Mouse (Mus musculus): Measurements from ENCODE around the gene Lrrc23. TPM values are rescaled to one million over a fixed set of nuclear protein-coding genes. Genes with fewer than 3 reads are reported as not detected.
A peak's percentile ranks its signal among the peaks of the same experiment; 100 is the strongest.

The Lrrc23 gene
- polyA plus RNA-seq, 1 experiment from 2014 or later, result 0.43 TPM

GRCm38 (mm10) chr6:124768704-124769044 lies 10.9 kb downstream of the Lrrc23 start:
- peak overlapping the region; percentile 91 for H3K4me2 ChIP-seq (ENCODE audit: low read length)
- no peaks in the 10 kb centered on the region for H3K27me3 ChIP-seq (ENCODE audit: insufficient read depth, low read length)
- WGBS, result 12% methylated on average over 9 of the region's 9 CpGs
- no peaks in the 10 kb centered on the region for H3K36me3 ChIP-seq (ENCODE audit: insufficient read depth, low read length)
- peaks cover 24% of the 10 kb centered on the region for H3K4me1 ChIP-seq (replicated peaks; ENCODE audit: insufficient read depth, low read length)
- DNase-seq (ENCODE audit: low spot score), result no peak
- H3K27ac ChIP-seq, result 0 out of 2 replicates have a peak overlapping the region, but pooled peaks have one; percentile 25
- H3K9me3 ChIP-seq (replicated peaks; ENCODE audit: low read length), result no peaks in the 10 kb centered on the region
- no peak for TF ChIP-seq CTCF (IDR thresholded peaks at IDR 0.05; ENCODE audit: low read depth)
- H3K4me3 ChIP-seq (replicated peaks; ENCODE audit: low read depth, low read length), result peak overlapping the region; percentile 56
- H3K9ac ChIP-seq (ENCODE audit: low read depth, low read length), result peak overlapping the region; percentile 67; the same call in 1 of the 2 replicates
- no peak for ATAC-seq (replicated peaks; ENCODE audit: low FRiP score, low read depth)

GRCm38 (mm10) chr6:124767920-124768703 lies 11.4 kb downstream of the Lrrc23 start:
- no peak for TF ChIP-seq CTCF (IDR thresholded peaks at IDR 0.05; ENCODE audit: low read depth)
- Histone ChIP-seq H3K9ac (ENCODE audit: low read depth, low read length) (0 out of 2 replicates have a peak overlapping the region, but pooled peaks have one; percentile 67), H3K27me3 (ENCODE audit: insufficient read depth, low read length) (no peaks in the 10 kb centered on the region), H3K27ac (peak overlapping the region; percentile 47; the same call in 1 of the 2 replicates), H3K9me3 (replicated peaks; ENCODE audit: low read length) (no peaks in the 10 kb centered on the region), H3K4me2 (ENCODE audit: low read length) (peak overlapping the region; percentile 91), H3K4me3 (replicated peaks; ENCODE audit: low read depth, low read length) (peak overlapping the region; percentile 56), H3K4me1 (replicated peaks; ENCODE audit: insufficient read depth, low read length) (peaks cover 24% of the 10 kb centered on the region), H3K36me3 (ENCODE audit: insufficient read depth, low read length) (no peaks in the 10 kb centered on the region)
- 0 out of 2 replicates have a peak, but pooled peaks have one; percentile 40 for ATAC-seq (replicated peaks; ENCODE audit: low FRiP score, low read depth)
- WGBS, result 31% methylated on average over 19 of the region's 19 CpGs
- no peak for DNase-seq (ENCODE audit: low spot score)

- no peak for TF ChIP-seq CTCF (IDR thresholded peaks at IDR 0.05; ENCODE audit: low read depth)
- H3K9ac ChIP-seq (ENCODE audit: low read depth, low read length), result no peak overlapping the region
- H3K9me3 ChIP-seq (replicated peaks; ENCODE audit: low read length), result no peaks in the 10 kb centered on the region
- WGBS, result 22% methylated on average over 4 of the region's 4 CpGs
- ATAC-seq (replicated peaks; ENCODE audit: low FRiP score, low read depth) (no peak), DNase-seq (ENCODE audit: low spot score) (no peak)
- peaks cover 24% of the 10 kb centered on the region for H3K4me1 ChIP-seq (replicated peaks; ENCODE audit: insufficient read depth, low read length)
- H3K27me3 ChIP-seq (ENCODE audit: insufficient read depth, low read length), result no peaks in the 10 kb centered on the region
- H3K4me3 ChIP-seq (replicated peaks; ENCODE audit: low read depth, low read length), result 0 out of 2 replicates have a peak overlapping the region, but pooled peaks have one; percentile 56
- no peaks in the 10 kb centered on the region for H3K36me3 ChIP-seq (ENCODE audit: insufficient read depth, low read length)
- H3K4me2 ChIP-seq (ENCODE audit: low read length), result peak overlapping the region; percentile 91; the same call in 1 of the 2 replicates
- peak overlapping the region; percentile 47; the same call in 1 of the 2 replicates for H3K27ac ChIP-seq
Observed at GRCm38 (mm10) chr6:124767536-124767919, 12.0 kb downstream of the Lrrc23 start.

- 90% methylated on average over 7 of the region's 7 CpGs for WGBS
- H3K4me3 ChIP-seq (replicated peaks; ENCODE audit: low read depth, low read length), result no peak overlapping the region
- no peaks in the 10 kb centered on the region for H3K36me3 ChIP-seq (ENCODE audit: insufficient read depth, low read length)
- no peak overlapping the region for H3K4me2 ChIP-seq (ENCODE audit: low read length)
- no peaks in the 10 kb centered on the region for H3K9me3 ChIP-seq (replicated peaks; ENCODE audit: low read length)
- ATAC-seq (replicated peaks; ENCODE audit: low FRiP score, low read depth) (no peak), DNase-seq (ENCODE audit: low spot score) (no peak)
- TF ChIP-seq CTCF (IDR thresholded peaks at IDR 0.05; ENCODE audit: low read depth), result no peak
- peaks cover 24% of the 10 kb centered on the region for H3K4me1 ChIP-seq (replicated peaks; ENCODE audit: insufficient read depth, low read length)
- H3K9ac ChIP-seq (ENCODE audit: low read depth, low read length), result no peak overlapping the region
- H3K27me3 ChIP-seq (ENCODE audit: insufficient read depth, low read length), result no peaks in the 10 kb centered on the region
- H3K27ac ChIP-seq, result no peak overlapping the region
Observed at GRCm38 (mm10) chr6:124765951-124766350, 13.6 kb downstream of the Lrrc23 start.

GRCm38 (mm10) chr6:124759259-124759658 lies 20.3 kb downstream of the Lrrc23 start:
- no peaks in the 10 kb centered on the region for H3K9me3 ChIP-seq (replicated peaks; ENCODE audit: low read length)
- H3K36me3 ChIP-seq (ENCODE audit: insufficient read depth, low read length), result no peaks in the 10 kb centered on the region
- DNase-seq (ENCODE audit: low spot score) (peak; percentile 93), ATAC-seq (replicated peaks; ENCODE audit: low FRiP score, low read depth) (peak; percentile 34)
- H3K4me1 ChIP-seq (replicated peaks; ENCODE audit: insufficient read depth, low read length), result peaks cover 21% of the 10 kb centered on the region
- H3K27me3 ChIP-seq (ENCODE audit: insufficient read depth, low read length), result no peaks in the 10 kb centered on the region
- H3K4me2 ChIP-seq (ENCODE audit: low read length), result peak overlapping the region; percentile 41; the same call in 1 of the 2 replicates
- peak overlapping the region; percentile 98 for H3K27ac ChIP-seq
- WGBS, result 4% methylated on average over 5 of the region's 5 CpGs
- H3K4me3 ChIP-seq (replicated peaks; ENCODE audit: low read depth, low read length), result no peak overlapping the region
- peak overlapping the region; percentile 99 for H3K9ac ChIP-seq (ENCODE audit: low read depth, low read length)
- TF ChIP-seq CTCF (IDR thresholded peaks at IDR 0.05; ENCODE audit: low read depth), result peak; percentile 97

GRCm38 (mm10) chr6:124758849-124759232 lies 20.7 kb downstream of the Lrrc23 start:
- Histone ChIP-seq H3K4me1 (replicated peaks; ENCODE audit: insufficient read depth, low read length) (peaks cover 25% of the 10 kb centered on the region), H3K4me3 (replicated peaks; ENCODE audit: low read depth, low read length) (no peak overlapping the region), H3K4me2 (ENCODE audit: low read length) (peak overlapping the region; percentile 41; the same call in 1 of the 2 replicates), H3K9me3 (replicated peaks; ENCODE audit: low read length) (no peaks in the 10 kb centered on the region), H3K27ac (peak overlapping the region; percentile 98), H3K36me3 (ENCODE audit: insufficient read depth, low read length) (0 out of 2 replicates have a peak, but pooled peaks cover under 1% of the 10 kb centered on the region), H3K9ac (ENCODE audit: low read depth, low read length) (peak overlapping the region; percentile 99), H3K27me3 (ENCODE audit: insufficient read depth, low read length) (no peaks in the 10 kb centered on the region)
- TF ChIP-seq CTCF (IDR thresholded peaks at IDR 0.05; ENCODE audit: low read depth), result no peak
- WGBS, result 34% methylated on average over 2 of the region's 2 CpGs
- no peak for DNase-seq (ENCODE audit: low spot score)
- no peak for ATAC-seq (replicated peaks; ENCODE audit: low FRiP score, low read depth)
